Mouse (Mus musculus) fat pad, adult 2 months (tissue): ENCODE data around the gene Asap3.

Source experiments
- DNase-seq: peaks from one replicate; pipeline ENCODE4 v3.0.0-alpha.2; 2011; ENCODE audit warnings: low read depth, low spot score; ENCODE audit errors: extremely low read depth

Asap3 gene

DNA sequence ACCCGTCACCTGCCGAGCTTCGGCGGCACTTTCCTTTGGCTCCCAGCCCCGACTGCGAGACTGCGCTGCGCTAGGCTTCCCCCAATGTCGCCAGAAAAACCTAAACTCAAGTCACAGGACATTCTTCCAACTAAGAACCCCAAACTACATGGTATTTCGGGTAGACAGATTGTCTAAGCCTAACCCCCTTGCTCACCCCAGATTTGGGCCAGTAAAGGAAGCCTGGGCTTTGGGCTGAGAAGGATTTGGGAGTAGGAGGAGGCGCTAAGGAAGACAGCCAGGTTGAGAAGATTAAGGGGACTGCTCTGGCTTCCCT lies 43.1 kb downstream of the Asap3 start:
- DNase-seq = no peak

DNA sequence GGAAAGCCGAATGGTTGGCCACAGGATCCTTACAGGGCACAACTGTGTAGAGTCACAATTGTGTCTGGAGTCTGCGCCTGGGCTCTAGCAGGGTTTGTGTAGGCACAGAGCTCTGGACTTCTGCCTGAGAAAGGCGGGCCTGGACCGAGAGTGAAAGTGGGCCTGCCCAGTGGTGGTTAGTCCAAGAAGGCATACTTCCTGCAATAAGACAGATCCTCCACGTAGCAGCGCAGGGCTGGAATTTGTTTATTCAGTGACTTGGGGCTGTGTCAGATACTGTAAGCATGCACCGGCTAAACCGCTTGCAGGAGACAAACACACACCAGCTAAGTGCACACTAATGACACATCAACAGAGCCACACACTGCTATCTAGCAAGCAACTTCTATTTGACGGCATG lies 43.6 kb downstream of the Asap3 start:
- DNase-seq = no peak

DNA sequence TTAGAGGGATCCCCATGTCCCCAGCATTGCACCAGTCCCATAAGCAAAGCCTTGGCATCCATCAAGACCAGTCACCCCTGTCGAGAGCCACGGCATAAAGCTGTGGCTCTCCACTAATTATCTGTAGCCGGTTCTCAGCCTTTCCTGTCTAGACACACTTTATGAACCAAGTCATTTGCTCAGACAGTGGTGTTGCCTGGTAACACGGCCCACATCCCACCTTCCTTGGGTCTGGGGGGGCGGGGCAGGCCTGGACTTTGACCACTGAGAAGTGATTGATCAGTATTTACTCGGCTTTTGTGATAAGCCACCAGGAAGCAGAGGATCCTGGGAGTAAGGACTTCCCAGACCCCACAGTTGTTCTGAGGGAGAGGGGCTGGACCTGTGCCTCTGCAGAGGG lies 49.8 kb downstream of the Asap3 start:
- no peak for DNase-seq

DNA sequence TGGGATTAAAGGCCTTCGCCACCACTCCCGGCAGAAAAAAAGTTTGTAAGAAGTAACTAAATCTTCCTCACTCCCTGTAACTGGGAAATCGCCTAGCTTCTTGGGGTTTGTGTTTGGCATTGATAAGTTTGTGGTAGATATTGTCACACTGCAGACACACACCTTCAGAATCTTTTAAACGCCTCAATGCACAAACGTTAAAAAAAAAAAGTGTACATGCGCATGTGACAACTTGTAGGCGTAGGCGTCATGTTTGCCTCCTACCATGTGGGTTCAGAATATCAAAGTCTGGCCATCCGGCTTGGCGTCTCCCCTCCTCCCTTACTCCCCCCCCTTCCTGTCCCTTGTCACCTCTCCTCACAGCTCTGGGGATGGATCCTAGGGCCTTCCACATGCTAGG lies 50.5 kb downstream of the Asap3 start:
- no peak for DNase-seq

DNA sequence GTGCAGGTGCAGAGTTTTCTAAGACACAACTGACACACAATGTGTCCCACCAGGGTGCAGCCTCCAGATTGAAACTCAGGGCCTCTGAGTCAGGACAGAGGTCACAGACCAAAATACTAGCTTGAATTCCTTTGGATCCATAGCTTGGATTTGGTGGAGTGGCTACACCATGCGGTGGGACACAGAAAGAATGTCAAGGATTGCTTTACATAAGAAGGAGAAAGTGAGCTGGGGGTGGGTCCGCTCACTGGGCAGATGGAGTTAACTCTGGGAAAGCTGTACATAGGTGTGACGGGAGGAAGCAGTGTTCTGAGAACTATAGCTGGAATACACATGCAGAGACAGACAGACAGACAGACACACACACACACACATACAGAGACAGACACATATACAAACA lies 53.8 kb downstream of the Asap3 start:
- no peak for DNase-seq

DNA sequence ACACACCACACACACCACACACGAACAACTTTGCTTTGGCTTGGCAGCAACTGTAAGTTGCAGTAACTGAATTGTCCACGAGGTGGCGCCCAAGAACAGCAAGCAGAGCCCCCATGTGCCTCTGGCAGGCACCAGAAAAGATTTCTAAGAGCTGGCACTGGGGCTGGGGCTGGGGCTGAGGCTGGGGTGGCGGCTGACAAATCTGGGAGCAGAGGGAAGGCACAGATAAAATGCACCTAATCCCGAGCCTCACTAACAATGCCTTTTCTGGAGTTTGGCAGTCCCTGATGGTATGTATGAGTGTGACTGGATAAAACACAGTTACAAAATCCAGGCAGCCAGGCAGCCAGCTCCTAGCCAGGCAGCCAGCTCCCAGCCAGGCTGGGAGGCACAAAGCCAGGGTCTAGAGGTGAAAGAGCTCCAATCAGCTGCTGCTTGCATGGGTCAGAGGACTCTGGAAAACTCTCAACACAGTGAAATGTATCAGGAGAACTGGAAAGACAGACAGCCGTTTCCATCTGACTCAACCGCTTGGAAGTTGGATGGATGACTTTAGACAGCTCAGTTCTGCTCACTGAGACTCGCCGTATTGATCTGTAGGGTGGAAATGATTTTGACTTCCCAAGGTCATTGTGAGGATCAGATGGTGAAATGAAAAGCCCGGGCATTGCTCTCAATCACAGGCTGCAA lies 54.5 kb downstream of the Asap3 start:
- no peak for DNase-seq

DNA sequence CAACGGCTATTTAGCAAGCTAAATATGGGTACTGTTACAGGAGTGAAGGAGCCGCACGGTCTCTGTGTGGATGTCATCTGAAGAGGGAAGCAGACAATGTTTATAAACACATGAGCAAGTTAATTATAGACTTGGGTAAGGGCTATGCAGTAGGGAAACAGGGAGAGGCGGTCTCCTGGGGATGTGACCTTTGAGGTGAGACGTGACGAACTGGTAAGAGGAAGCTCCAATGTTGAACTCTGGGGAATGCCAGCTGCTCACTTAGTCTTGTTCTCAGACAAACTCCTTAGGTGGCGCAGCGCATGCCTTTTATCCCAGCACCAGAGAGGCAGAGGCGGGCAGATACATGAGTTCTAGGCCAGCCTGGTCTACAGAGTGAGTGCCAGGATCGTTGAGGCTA lies 55.7 kb downstream of the Asap3 start:
- DNase-seq = no peak

DNA sequence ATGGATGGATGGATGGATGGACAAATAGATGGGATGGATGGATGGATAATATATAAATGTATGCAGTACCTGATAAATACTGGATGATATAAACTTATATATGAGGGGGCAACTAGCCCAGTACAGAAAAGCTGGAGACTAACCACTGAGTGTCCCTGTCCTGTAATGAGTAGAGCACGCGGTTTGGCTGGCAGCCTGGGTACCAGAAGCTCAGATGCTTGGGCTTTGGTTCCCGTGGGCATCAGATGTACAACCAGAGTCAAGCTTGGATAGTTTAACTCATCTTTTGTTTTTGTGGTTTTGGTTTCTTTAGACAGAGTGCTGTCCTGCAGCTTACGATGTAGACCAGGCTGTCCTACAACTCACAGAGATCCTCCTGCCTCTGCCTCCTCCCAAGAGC lies 57.4 kb downstream of the Asap3 start:
- DNase-seq = no peak

DNA sequence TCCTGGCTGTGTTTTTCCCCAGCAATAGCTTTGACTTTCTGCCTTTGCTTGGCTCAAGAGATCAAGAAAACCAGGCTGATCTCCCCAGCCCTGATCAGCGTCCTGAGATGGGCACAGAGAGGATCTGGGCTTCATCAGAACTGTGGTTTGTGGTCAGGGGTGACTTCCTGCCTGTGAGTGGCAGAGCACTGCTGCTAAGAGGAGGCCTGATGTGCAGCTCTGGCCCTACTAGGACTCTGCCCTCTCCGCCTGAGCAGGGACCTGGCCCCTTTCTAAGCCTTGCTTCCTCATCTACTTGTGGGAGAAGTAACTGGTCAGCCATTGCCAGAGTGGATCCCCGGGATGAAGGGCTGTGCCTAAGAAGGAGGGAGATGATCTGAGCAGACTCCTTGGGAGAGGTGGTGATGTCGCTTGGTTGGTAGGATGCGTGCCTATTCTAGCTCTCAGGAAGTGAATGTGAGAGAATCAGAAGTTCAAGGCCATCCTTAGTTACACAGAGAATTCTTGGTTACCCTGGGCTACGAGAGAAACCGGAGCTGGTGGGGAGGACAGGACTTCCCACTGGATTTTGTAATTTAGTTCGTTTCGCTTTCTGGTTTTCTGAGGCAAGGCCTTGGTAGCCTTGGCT lies 60.7 kb downstream of the Asap3 start:
- DNase-seq = no peak

DNA sequence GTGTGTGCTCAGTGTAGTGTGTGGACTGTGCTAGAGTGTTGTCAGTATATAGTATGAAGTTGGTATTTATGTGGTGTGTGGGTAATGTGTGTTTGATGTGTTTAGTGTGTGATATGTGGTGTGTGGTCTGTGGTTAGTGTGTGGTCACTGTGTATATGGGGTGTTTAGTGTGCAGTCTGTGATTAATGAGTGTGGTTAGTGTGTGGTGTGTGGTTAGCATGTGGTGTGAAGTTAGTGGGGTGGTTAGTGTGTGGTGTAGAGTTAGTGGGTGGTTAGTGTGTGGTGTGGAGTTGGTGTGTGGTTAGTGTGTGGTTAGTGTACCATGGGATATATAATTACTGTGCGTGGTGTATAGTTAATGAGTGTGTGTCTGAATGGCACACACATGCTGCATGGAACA lies 62.7 kb downstream of the Asap3 start:
- DNase-seq = no peak

DNA sequence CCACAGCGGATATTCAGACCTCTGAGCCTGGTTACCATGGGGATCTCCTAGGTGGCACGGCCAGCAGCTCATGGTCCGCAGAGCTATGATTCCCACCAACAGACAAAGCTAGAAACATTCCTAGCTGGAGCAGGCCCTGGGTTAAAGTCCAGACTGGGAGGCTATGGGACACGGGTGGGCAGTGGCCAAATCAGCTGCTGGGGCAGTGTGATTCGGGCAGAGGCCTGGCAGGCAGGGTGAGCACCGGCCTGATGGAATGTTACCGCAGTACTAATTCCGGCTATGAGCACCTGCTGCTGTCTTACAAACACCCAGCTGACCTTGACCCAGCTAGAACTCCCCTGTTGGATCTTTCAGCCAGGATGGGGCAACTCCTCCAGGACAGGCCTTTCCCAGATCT lies 64.5 kb downstream of the Asap3 start:
- DNase-seq = no peak

DNA sequence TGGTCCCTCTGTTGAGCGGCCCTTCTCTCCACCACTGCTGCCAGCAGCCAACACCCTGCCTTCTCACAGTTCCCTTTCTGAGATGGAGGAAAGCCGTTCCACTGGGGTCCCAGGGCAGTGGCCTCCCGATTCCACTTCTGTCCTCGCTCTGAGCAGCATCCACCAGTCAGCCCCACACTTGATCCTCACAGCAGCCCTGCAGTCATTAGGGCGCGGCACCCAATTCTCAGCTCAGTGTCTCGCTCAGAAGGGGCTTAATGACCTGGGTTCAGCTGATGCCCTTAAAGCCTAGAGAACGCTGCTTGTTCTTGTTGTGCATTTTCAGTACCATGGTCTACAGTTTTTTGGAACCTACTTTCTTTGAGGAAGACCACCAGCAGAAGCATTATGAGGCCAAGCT lies 74.9 kb downstream of the Asap3 start:
- DNase-seq = no peak

DNA sequence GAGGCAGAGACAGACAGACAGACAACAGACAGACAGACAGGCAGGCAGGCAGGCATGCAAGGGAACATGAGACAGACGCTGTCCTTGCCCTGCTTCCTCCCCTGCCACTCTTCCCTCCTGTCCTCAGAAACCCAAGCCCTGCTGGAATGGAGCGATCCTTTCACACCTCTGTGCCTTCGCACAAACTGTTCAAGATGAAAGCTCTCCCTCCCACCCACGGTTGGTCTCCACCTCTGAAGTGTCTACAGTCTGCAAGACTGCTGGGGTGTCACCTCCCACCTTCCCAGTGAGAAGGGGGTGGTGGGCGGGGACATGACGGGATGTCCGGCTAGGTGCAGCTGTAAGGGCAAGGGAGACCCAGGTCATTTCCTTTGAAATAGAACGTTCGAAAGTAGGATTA lies 75.4 kb downstream of the Asap3 start:
- DNase-seq = no peak

DNA sequence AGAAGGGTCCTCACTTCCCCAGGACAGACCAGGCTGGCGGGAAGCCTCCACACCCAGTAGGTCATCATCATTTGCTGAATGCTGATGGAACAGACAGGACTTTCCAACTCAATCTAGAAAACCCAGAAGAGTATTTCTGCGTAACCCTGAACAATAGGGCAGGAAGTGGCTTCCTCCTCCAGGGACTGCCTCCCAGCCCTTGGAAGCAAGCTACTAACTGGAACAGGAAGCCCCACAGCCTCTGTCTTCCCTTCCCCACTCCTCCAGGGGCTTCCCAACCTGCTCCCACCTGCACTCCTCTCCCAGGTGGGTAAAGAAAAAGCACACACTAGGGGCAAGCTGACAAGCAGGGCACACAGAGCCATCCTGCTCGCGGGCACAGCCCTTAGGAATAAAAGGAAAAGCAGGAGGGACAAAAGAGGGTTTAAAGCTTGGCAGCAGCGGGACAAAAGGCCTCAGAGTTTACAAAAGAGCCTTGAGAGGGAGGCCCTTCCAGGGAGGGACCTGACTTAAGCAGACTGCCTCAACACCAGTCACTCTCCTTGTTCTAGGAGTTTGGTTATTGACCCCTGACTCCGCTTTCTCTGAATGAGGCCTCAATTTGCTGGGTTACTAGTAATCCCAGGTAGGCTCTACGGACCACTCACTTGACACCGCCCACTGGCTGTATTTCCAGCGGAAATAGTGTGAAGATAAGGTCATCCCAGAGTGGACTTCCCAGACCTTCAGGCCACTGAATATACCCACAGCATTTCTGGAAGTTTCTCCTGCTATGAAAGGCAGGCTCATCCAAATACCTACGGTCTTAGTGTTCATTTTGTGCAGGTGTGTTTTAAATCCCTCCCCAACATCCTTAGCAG lies 76.7 kb downstream of the Asap3 start:
- DNase-seq = no peak

DNA sequence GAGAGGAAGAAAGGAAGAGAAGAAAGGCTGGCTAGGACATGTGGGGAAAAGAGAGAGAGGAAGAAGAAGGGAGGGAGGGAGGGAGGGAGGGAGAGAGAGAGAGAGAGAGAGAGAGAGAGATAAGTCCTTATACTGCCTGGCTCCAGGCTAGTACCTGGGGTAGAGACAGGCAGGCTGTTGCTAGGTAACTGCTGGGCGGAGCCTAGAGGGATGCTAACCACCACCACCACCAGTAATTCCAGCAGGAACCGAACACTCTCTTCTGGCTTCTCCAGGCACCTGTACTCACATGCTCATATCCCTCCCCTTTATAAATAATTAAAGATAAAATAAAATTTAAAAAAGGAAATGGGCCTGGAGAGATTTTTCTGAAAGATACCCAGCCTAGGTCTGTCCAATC lies 77.6 kb downstream of the Asap3 start:
- DNase-seq = no peak

DNA sequence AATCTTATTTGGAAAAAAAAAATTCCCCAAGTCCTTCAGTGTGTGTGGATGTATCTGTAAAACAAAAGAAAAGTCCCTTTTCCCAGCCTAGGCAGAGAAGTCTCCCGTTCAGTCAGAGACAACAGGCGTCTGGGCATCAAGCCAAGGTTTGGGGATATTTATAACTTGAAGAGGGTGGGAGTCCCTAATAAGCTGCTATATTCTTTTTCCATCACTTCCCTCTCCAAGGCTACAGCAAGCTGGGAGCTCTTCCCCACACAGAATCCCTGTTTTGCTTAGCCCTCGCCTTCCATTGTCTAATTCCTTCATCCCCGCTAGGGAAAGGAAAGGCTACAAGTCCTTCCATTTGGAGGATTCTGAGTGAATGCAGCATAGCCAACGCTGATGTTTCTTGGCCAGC lies 78.3 kb downstream of the Asap3 start, which contains the start of gene Zfp46:
TSS of gene Zfp46 (plus strand) at position 229 of the 400 bp plus-strand sequence.
- no peak for DNase-seq

DNA sequence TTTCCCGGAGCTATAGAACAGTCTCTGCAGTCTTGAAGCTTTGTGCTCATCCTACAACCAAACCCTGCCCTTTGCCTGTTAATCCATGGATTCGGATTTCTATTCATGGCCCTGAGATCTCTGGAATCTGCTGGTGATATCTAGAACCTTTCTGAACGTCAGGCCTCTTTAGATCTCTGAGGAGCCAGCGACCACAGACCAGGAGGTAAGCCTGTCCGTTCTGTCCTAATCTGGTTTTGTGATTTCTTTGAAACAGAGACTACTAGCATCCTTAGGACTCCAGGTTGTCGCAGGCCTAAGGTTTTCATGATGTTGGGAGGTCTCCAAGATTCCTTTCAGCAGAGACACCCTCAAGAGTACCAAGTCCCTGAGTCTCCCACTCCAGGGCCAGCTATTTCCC lies 78.7 kb downstream of the Asap3 start:
- no peak for DNase-seq

DNA sequence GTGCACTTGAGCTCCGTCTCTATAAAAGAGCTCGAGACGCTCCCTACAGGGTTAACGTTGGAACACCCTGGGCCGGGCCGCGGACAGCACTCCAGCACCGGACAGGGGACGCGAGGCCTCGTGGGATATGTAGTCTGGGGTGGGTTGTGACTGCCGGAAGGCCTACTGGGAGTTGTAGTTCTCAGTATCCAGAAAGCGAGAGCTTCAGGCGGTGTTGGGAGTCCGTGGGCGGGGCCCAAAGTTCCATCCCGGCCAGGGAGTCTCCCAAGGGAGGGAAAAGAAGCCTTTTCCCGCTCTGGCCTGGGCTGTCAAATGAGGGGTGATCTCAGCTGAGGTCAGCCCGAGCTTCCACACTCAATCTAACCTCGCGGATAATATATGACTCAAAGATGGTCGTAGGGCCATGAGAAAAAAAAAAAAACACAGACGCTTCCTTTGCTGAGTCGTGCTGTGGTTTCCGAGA lies 79.2 kb downstream of the Asap3 start:
- peak; percentile 78 for DNase-seq

DNA sequence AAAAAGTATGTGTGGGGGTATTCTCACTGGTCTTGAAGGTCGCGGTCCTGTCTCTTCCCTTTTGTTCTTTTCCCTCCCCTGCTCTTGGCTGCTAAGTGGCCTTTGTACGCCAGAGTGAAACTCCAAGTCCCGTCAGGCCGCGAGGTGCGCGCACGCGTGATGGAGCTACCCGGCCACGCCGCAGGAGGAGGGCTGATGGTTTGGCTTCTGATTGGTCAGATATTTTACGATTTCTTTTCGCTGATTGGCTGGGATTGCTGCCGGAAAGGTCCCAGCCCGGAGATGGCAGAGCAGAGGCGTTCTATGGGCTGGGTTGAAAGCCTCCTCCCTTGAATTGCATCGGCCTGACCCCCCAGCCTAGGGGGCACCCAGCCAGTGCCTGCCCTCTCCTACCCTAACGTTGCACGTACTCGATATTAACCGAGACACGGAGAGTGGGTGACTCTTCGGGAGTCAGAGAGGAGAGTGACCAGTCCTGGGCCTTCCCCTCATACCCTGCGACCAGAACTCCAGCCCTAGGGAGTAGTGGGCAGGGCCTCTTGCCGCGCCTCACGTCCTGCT lies 79.7 kb downstream of the Asap3 start:
- DNase-seq = peak; percentile 83

DNA sequence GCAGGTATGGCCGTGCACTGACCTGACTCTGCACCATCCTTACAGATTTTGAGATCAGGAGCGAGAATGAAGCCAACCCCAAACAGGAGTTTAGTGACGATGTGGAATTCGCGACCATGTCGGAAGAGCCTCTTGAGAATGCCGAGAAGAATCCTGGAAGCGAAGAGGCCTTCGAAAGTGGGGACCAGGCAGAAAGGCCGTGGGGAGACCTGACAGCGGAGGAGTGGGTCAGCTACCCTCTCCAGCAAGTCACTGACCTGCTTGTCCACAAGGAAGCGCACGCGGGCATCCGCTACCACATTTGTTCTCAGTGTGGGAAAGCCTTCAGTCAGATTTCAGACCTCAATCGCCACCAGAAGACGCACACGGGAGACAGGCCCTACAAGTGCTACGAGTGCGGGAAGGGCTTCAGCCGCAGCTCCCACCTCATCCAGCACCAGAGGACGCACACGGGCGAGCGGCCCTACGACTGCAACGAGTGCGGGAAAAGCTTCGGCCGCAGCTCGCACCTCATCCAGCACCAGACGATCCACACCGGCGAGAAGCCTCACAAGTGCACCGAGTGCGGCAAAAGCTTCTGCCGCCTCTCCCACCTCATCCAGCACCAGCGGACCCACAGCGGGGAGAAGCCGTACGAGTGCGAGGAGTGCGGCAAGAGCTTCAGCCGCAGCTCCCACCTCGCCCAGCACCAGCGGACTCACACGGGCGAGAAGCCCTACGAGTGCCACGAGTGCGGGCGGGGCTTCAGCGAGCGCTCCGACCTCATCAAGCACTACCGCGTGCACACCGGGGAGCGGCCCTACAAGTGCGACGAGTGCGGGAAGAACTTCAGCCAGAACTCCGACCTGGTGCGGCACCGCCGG lies 84.0 kb downstream of the Asap3 start:
- DNase-seq = no peak
